Mouse (Mus musculus): ENCODE results near the gene Dlec1. TPM values are rescaled to one million over a fixed set of nuclear protein-coding genes. Genes with fewer than 3 reads are reported as not detected.

The Dlec1 gene
- 4.4 TPM for polyA plus RNA-seq (2014; fragmentation: Illumina TruSeq; extraction: RNeasy Lipid Tissue Mini Kit (QIAGEN cat#74804); ENCODE audit: low read depth, low replicate concordance)

GRCm38 (mm10) chr9:119101992-119102782 lies at the start of gene Dlec1:
Dlec1 (plus strand) TSS chr9:119102478.

GRCm38 (mm10) chr9:119093419-119094295 lies 8.6 kb upstream of the Dlec1 start, which contains the start of gene Plcd1:
Plcd1 (minus strand) TSS chr9:119093502.

GRCm38 (mm10) chr9:119156278-119157201 lies 54.3 kb downstream of the Dlec1 start, which contains the start of gene Acaa1b:
Acaa1b (minus strand) TSS chr9:119157093.

GRCm38 (mm10) chr9:119158861-119159260 lies 56.6 kb downstream of the Dlec1 start, which contains the start of gene Gm47289:
Gm47289 (plus strand) TSS chr9:119159161.

Other genes with a start within 250 kb of the Dlec1 start
- gene Ctdspl, start 176.0 kb upstream of the Dlec1 start, polyA plus RNA-seq (2014; fragmentation: Illumina TruSeq; extraction: RNeasy Lipid Tissue Mini Kit (QIAGEN cat#74804); ENCODE audit: low read depth, low replicate concordance) = 5.1 TPM
- 3.9 TPM for gene Vill, start 49.7 kb upstream of the Dlec1 start, polyA plus RNA-seq (2014; fragmentation: Illumina TruSeq; extraction: RNeasy Lipid Tissue Mini Kit (QIAGEN cat#74804); ENCODE audit: low read depth, low replicate concordance)
- gene Plcd1, start 9.0 kb upstream of the Dlec1 start, polyA plus RNA-seq (2014; fragmentation: Illumina TruSeq; extraction: RNeasy Lipid Tissue Mini Kit (QIAGEN cat#74804); ENCODE audit: low read depth, low replicate concordance) = 0.53 TPM
- gene Acaa1b, start 54.6 kb downstream of the Dlec1 start, polyA plus RNA-seq (2014; fragmentation: Illumina TruSeq; extraction: RNeasy Lipid Tissue Mini Kit (QIAGEN cat#74804); ENCODE audit: low read depth, low replicate concordance) = not detected
- not detected for gene Gm47289, start 56.7 kb downstream of the Dlec1 start, polyA plus RNA-seq (2014; fragmentation: Illumina TruSeq; extraction: RNeasy Lipid Tissue Mini Kit (QIAGEN cat#74804); ENCODE audit: low read depth, low replicate concordance)
- gene Slc22a13, start 106.6 kb downstream of the Dlec1 start, polyA plus RNA-seq (2014; fragmentation: Illumina TruSeq; extraction: RNeasy Lipid Tissue Mini Kit (QIAGEN cat#74804); ENCODE audit: low read depth, low replicate concordance) = not detected
- 13.5 TPM for gene Oxsr1, start 219.9 kb downstream of the Dlec1 start, polyA plus RNA-seq (2014; fragmentation: Illumina TruSeq; extraction: RNeasy Lipid Tissue Mini Kit (QIAGEN cat#74804); ENCODE audit: low read depth, low replicate concordance)
- gene Acaa1a, start 237.2 kb downstream of the Dlec1 start, polyA plus RNA-seq (2014; fragmentation: Illumina TruSeq; extraction: RNeasy Lipid Tissue Mini Kit (QIAGEN cat#74804); ENCODE audit: low read depth, low replicate concordance) = 0.59 TPM
- gene Myd88, start 238.9 kb downstream of the Dlec1 start, polyA plus RNA-seq (2014; fragmentation: Illumina TruSeq; extraction: RNeasy Lipid Tissue Mini Kit (QIAGEN cat#74804); ENCODE audit: low read depth, low replicate concordance) = 5.8 TPM

Measured in testis, adult 10 weeks (tissue).